15 mouse cellular contexts compared by ENCODE assay signal in genomic region chr1:164384972-164385371, GRCm38 (mm10).
"Had no signal": no experiment of that assay in that cellular context is flagged by ENCODE, and none has a peak within 500 bp of the region (broad histone marks: within the 10 kb centered on the region; RNA-seq: fewer than 3 reads in every experiment).

No protein-coding gene starts in this region.

- H3K27me3 ChIP-seq: neural tube, embryonic 15.5 days; stomach, embryonic 15.5 days had no signal

- H3K36me3 ChIP-seq: stomach, embryonic 15.5 days had no signal

- H3K9ac ChIP-seq: neural tube, embryonic 15.5 days; stomach, embryonic 15.5 days had no signal

- H3K27ac ChIP-seq: neural tube, embryonic 15.5 days; stomach, embryonic 15.5 days; stomach, postnatal 0 days had no signal

- H3K4me1 ChIP-seq: neural tube, embryonic 15.5 days; stomach, embryonic 15.5 days had no signal

- H3K4me3 ChIP-seq: neural tube, embryonic 15.5 days; stomach, embryonic 15.5 days had no signal

- DNase-seq: retina, postnatal 1 day; right cerebral cortex, adult 18-20 months; right cerebral cortex, postnatal 14 days; right cerebral cortex, postnatal 25 days; right cerebral cortex, postnatal 4 days; spleen, adult 18-20 months; thymus, adult 18-20 months; thymus, adult 2 months; thymus, postnatal 14 days; thymus, postnatal 25 days; thymus, postnatal 36 days; thymus, postnatal 4 days had no signal

- H3K4me2 ChIP-seq: neural tube, embryonic 15.5 days; stomach, embryonic 15.5 days had no signal

- H3K9me3 ChIP-seq: neural tube, embryonic 15.5 days; stomach, embryonic 15.5 days had no signal
